Mouse (Mus musculus) frontal cortex, postnatal 36 days (tissue): Measurements from ENCODE around the gene Ulk3.
A peak's percentile ranks its signal among the peaks of the same experiment; 100 is the strongest.

Source experiments
- DNase-seq, 2 experiments: peaks; one replicate each; pipeline ENCODE4 v3.0.0; 2022; ENCODE audit warnings: low spot score in 2 of 2

Gene Ulk3

DNA sequence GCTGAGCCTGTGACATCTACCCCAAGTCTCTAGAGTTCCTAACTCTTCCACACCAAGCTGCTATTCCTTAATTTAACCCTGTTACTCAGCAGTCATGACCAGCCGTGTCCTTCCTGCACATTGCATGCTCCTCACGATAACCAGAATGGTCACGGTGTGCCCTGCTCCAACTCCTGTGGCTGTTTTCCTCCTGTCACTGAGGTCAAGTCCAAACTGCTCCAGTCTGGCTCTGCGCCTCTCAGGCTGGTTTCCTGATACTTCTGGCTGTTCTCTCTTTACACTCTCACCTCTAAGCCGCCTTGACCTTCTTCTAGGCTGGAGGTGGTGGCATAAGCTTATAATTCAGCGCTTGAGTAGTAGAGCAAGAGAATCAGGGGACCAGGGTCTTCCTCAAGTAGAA, 20.8 kb upstream of the Ulk3 start:
- no peak for DNase-seq

- no peak for DNase-seq
These were observed 14.9 kb upstream of the Ulk3 start for GRCm38 (mm10) chr9:57574397-57574796.

GRCm38 (mm10) chr9:57575577-57575976, 13.7 kb upstream of the Ulk3 start:
- no peak for DNase-seq

- no peak for DNase-seq
These were observed 12.0 kb upstream of the Ulk3 start for GRCm38 (mm10) chr9:57577144-57577849.

GRCm38 (mm10) chr9:57584991-57585390, 4.3 kb upstream of the Ulk3 start:
- DNase-seq = no peak

DNA sequence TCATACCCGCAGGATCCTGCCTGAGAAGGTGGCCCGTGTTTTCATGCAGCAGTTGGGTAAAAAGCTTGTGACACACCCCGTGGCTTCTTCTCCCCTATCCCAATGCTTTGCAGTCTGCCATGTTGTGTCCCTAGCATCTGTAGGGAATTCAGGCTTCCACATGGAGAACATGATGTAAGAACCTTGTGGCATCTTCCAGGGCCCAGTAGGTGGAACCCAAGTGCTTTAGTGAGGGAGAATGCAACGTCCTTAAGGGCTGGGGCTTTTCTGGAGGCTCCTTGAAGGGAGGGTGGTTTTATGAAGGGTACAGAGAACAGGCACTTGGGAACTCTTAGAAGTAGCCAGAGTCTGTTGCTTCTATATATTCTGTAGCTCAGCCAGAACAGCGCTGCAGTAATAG, 1.5 kb downstream of the Ulk3 start:
- peak in 1 of 2 experiments; percentile 47 for DNase-seq

GRCm38 (mm10) chr9:57593454-57594173, 4.4 kb downstream of the Ulk3 start:
- DNase-seq = peak in 1 of 2 experiments; percentile 33

DNA sequence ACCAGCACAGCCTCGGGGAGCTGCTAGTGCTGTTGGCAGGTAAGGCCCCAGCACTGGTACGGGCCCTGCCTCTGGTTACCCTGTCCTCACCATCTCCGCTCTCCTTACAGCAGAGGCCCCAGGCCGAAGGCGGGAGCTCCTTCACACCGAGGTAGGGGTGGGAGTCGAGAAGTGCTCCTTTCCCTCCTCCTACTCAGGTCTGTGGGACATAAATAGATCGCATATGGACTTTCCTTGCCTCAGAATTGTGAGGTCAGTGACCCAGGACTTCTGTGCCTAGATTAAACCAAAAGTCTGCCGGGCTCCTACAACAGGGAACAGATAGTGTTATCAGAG, 4.9 kb downstream of the Ulk3 start:
- no peak for DNase-seq

DNA sequence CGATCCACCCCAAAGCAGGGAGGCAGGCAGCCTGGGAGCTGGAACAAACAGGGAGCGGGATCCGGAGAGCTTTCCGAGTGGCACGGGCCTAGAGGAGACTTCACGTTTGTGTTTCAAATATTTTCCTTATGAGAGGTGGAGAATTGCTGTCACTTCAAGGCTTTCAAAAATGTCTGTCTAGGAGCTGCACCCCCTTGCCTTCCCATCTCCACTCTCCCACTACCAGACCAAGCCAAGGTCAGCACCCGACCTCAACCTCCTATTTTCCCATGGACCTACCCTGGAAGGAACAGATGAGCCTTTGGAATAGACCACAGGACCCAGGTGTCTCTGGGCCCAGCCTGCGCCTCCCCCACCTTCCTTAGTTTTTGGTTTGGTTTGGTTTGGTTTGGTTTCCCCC, 8.0 kb downstream of the Ulk3 start:
- DNase-seq = no peak

GRCm38 (mm10) chr9:57597929-57598382, 8.7 kb downstream of the Ulk3 start:
- no peak for DNase-seq

DNA sequence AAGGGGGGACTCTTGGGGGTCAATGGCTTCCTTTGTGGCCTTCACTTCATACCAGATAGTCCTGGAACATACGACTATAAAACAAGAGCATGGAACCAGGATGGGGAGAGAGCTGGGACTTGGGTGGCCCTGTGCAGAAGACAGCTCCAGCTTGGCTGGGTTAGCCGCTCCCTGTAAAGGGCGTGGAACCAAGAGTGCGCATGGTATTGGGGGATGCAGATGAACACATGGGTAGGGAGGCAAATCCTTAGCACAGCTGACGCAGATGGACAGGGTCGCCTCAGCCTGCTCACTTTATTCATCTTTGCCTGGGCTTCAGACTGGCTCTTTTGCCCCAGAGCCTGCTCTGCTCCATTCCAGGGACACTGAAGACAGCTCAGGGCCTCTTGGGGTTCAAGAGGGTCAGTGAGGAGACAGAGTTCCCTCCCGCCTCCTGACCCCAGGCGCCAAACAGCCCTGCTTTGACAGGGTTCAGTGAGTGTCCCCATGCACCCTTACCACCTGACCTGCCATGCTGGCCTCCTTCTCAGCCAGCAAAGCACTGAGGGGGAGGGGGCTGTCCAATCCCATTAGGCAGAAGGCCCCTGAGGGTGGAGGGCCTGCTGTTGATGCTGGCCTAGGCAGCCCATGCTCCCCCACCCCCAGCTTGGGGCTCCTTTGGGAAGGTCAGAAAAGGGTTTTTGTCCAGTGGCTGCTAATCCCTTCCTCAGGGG, 9.8 kb downstream of the Ulk3 start:
- no peak for DNase-seq

GRCm38 (mm10) chr9:57600620-57601352, 11.5 kb downstream of the Ulk3 start:
- no peak for DNase-seq

- DNase-seq = peak; percentile 60 to 61
These were observed 12.1 kb downstream of the Ulk3 start for GRCm38 (mm10) chr9:57601353-57601706.

- DNase-seq = no peak
These were observed 12.8 kb downstream of the Ulk3 start for GRCm38 (mm10) chr9:57602098-57602497.

GRCm38 (mm10) chr9:57604875-57605274, 15.6 kb downstream of the Ulk3 start:
- no peak for DNase-seq

- no peak for DNase-seq
These were observed 16.3 kb downstream of the Ulk3 start for GRCm38 (mm10) chr9:57605503-57605902.

- DNase-seq = no peak
These were observed 17.0 kb downstream of the Ulk3 start, which contains the start of gene Cplx3 for GRCm38 (mm10) chr9:57606139-57606851. Cplx3 (minus strand) TSS chr9:57606281.

GRCm38 (mm10) chr9:57609803-57610202, 20.6 kb downstream of the Ulk3 start:
- DNase-seq = no peak

GRCm38 (mm10) chr9:57610359-57610826, 21.1 kb downstream of the Ulk3 start:
- DNase-seq = no peak

DNA sequence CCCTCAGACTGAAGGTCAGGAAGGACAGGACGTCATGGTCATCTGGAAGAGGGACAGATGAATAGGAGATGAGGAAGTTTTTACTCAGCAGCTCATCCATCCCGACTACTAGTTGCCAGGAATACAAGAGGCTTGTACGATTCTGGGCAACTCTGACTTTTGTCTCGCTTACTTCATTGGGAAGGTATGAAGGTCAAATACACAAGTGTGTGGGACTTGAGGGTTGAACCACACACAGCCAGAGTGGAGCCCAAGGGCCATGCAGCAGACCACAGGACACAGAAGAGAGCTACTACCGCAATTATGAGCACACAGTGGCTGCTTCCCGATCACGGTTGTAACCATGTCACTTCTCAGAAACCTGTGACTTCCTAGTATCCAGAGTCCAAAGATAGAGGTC, 23.3 kb downstream of the Ulk3 start:
- DNase-seq = no peak

DNA sequence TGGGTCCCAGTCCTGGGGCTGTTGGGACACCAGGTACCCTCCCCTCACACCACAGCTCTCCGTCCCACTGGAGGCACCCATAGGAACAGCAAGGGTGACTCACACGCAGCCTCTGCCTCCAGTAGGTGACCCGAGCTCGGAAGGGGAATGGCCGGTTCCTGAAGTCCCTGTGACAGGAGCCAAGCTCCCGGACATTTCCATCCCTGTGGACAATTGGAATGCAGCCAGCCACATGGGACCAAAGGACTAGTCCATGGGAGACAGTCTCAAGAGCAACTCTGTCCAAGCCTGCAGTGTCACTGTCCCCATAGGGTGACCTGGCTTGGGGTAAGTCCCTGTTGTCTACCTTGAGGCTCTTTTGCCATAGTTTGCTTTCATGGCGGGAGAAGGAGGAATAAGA, 24.7 kb downstream of the Ulk3 start:
- no peak for DNase-seq
